Mouse (Mus musculus) naive thymus-derived CD4-positive, alpha-beta T cell, adult 5 months (primary cell): ENCODE measurements around the gene Rsrc1. TPM values are rescaled to one million over a fixed set of nuclear protein-coding genes. Genes with fewer than 3 reads are reported as not detected.

Experiments
- polyA plus RNA-seq: library from polyadenylated mRNA; unstranded; fragments of 100-300 nt; shearing (Covaris generic); gene quantifications from one replicate; pipeline ENCODE4 v1.2.1, GENCODE M21; 2017

Gene Rsrc1
- 32.1 TPM for polyA plus RNA-seq

GRCm38 (mm10) chr3:66981101-66981661 is at the start of gene Rsrc1:
Gene Rsrc1, plus strand, starts transcription at chr3:66981390.

GRCm38 (mm10) chr3:66981706-66982105 is 516 bp downstream of the Rsrc1 start, which contains the start of gene Shox2:
Gene Shox2, minus strand, starts transcription at chr3:66981771.

GRCm38 (mm10) chr3:67373872-67374271 is 392.7 kb downstream of the Rsrc1 start, which contains the start of gene Mlf1:
Gene Mlf1, plus strand, starts transcription at chr3:67374097.

GRCm38 (mm10) chr3:67375063-67375462 is 393.9 kb downstream of the Rsrc1 start, which contains the start of gene Gm17402:
Gene Gm17402, minus strand, starts transcription at chr3:67375163.

Other genes starting within 250 kb of the Rsrc1 start
- not detected for gene Shox2, start 381 bp downstream of the Rsrc1 start, polyA plus RNA-seq